Mouse (Mus musculus) liver, embryonic 16.5 days (tissue): ENCODE data around the gene Crebbp. TPM values are rescaled to one million over a fixed set of nuclear protein-coding genes. Genes with fewer than 3 reads are reported as not detected.
"Not testable (repeated sequence)": the region's sequence is repeated elsewhere in the genome, so short reads cannot be mapped to it uniquely, and the experiment has no call there.

ENCODE experiments used
- ATAC-seq: fragments of 200-750 bp; cut with Nextera tagmentation; 2 replicates; pipeline ENCODE4 v1.8.0; 2017; ENCODE audit warnings: low read depth, mild to moderate bottlenecking, moderate number of reproducible peaks, moderate library complexity
- H3K27ac ChIP-seq: fragments of 300-500 bp; sonication (generic); 2 replicates; pipeline ENCODE4 v1.5.1; 2014; ENCODE audit warnings: mild to moderate bottlenecking, low read length
- H3K27me3 ChIP-seq: fragments of 300-500 bp; sonication (generic); 2 replicates; pipeline ENCODE4 v1.6.1; 2014; ENCODE audit warnings: low read depth, low read length, mixed read lengths; ENCODE audit not compliant: control insufficient read depth, insufficient read depth
- H3K36me3 ChIP-seq: fragments of 300-500 bp; sonication (generic); 2 replicates; pipeline ENCODE4 v1.6.1; 2014; ENCODE audit warnings: mild to moderate bottlenecking; ENCODE audit not compliant: control insufficient read depth, insufficient read depth
- H3K4me1 ChIP-seq: fragments of 300-500 bp; sonication (generic); 2 replicates; pipeline ENCODE4 v1.6.1; 2014; ENCODE audit warnings: low read depth, low read length, mixed read lengths; ENCODE audit not compliant: control insufficient read depth
- H3K4me2 ChIP-seq: fragments of 300-500 bp; sonication (generic); 2 replicates; pipeline ENCODE4 v1.6.1; 2014; ENCODE audit warnings: low read depth, low read length, mixed read lengths
- H3K4me3 ChIP-seq: fragments of 300-500 bp; sonication (generic); 2 replicates; pipeline ENCODE4 v1.5.1; 2014; ENCODE audit warnings: low read depth, mild to moderate bottlenecking, low read length
- H3K9ac ChIP-seq: fragments of 300-500 bp; sonication (generic); 2 replicates; pipeline ENCODE4 v1.6.1; 2014; ENCODE audit warnings: low read depth, low read length
- H3K9me3 ChIP-seq: fragments of 300-500 bp; sonication (generic); replicated peaks from 2 replicates; pipeline ENCODE4 v1.6.1; 2016; ENCODE audit warnings: low read length; ENCODE audit not compliant: control insufficient read depth
- WGBS: fragments of 180-500 bp; shearing (Covaris S2); extraction: QIAGEN DNeasy Blood & Tissue Kit; methylation state at CpG from one replicate; pipeline ENCODE4 v1.1.7; 2014; ENCODE audit not compliant: insufficient replicate concordance; 5-methylcytosine and 5-hydroxymethylcytosine counted together
- polyA plus RNA-seq: library from polyadenylated mRNA; unstranded; fragments of >200 nt; fragmentation: Nextera tagmentation; extraction: Ambion mirVana; gene quantifications from 2 replicates; pipeline ENCODE4 v1.2.1, GENCODE M21; 2015

Gene Crebbp
- polyA plus RNA-seq, 1 experiment from 2014 or later: 8.0 TPM

DNA sequence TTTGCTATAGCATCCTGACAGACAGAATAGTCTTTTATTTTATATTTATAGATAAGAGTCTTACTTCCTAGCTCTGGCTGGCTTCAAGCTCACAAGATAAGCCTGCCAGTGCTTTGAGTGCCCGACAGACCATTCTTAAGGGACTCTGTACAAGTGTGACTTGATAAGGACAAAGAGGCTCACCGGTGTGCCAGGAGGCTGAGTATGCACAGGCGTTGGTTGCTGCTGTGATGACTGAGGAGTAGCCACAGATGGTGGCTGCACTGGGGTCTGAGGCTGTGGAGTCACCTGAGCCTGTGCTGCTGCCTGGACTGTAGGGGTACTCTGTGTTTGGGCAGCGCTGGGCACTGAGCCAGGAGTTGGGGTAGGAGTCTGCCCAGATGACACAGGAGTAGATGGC is 96.7 kb downstream of the Crebbp start:
- H3K27me3 ChIP-seq: no peaks in the 10 kb centered on the region
- H3K9ac ChIP-seq: no peak overlapping the region
- H3K4me1 ChIP-seq: peaks cover 4% of the 10 kb centered on the region; the same call in 1 of the 2 replicates
- no peaks in the 10 kb centered on the region for H3K9me3 ChIP-seq
- peaks cover 39% of the 10 kb centered on the region for H3K36me3 ChIP-seq
- 48% methylated on average over 4 of the region's 4 CpGs for WGBS
- no peak overlapping the region for H3K4me2 ChIP-seq
- peak; percentile 72 for ATAC-seq
- H3K4me3 ChIP-seq: no peak overlapping the region
- no peak overlapping the region for H3K27ac ChIP-seq

- ATAC-seq: peak; percentile 81
- WGBS: 55% methylated on average over 2 of the region's 2 CpGs
- no peak overlapping the region; the same call in 1 of the 2 replicates for H3K27ac ChIP-seq
Observed at GRCm38 (mm10) chr16:4100374-4100773, 113.4 kb downstream of the Crebbp start.

DNA sequence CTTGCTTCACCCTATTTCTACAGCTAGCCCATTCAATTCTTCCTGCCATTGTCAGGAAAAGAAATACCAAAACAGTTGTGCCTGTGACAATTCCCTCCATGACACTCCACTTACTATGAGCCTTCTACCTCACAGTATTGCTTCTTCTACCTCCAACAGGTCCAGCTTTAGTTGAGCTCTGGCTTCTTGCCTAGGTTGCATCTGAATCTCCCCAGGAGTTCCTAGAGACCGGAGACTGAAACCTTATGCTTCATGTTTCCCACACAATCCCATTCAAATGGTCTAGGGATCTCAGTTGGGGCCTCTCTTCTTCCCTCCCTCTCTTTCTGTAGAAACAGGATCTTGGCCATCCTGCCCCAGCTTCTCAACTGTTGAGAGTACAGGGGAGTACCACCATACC is 116.3 kb downstream of the Crebbp start:
- no peak overlapping the region for H3K4me2 ChIP-seq
- no peak overlapping the region for H3K4me3 ChIP-seq
- no peak for ATAC-seq
- no peaks in the 10 kb centered on the region for H3K9me3 ChIP-seq
- H3K36me3 ChIP-seq: peaks cover 25% of the 10 kb centered on the region
- 84% methylated on average over 1 of the region's 1 CpGs for WGBS
- H3K4me1 ChIP-seq: no peaks in the 10 kb centered on the region; the same call in 1 of the 2 replicates
- no peak overlapping the region for H3K27ac ChIP-seq
- no peak overlapping the region for H3K9ac ChIP-seq
- no peaks in the 10 kb centered on the region for H3K27me3 ChIP-seq

More at GRCm38 (mm10) chr16:4100374-4100773, 113.4 kb downstream of the Crebbp start:
- H3K9ac ChIP-seq: no peak overlapping the region
- no peak overlapping the region for H3K4me3 ChIP-seq
- H3K4me1 ChIP-seq: no peaks in the 10 kb centered on the region; the same call in 1 of the 2 replicates
- H3K9me3 ChIP-seq: no peaks in the 10 kb centered on the region
- peaks cover 3% of the 10 kb centered on the region; the same call in 1 of the 2 replicates for H3K36me3 ChIP-seq
- no peak overlapping the region for H3K4me2 ChIP-seq
- no peaks in the 10 kb centered on the region for H3K27me3 ChIP-seq

DNA sequence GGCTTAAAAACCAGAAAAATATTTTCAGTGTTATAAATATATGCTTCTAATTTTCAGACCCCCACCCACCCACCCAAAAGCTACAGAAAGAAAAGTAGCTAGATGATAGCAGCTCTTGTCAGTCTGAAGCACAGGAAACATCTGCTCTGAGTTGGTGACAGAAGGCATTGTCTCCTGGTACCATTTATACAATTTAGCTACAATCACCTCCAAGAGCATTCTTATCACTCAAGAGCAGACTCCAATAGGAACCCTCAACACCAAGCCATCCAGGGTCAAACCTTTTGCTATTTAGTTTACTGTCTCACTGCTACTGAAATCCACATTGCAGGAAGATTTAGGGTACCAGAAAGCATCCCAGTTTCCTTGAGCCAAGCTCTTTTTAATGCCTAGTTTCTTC is 116.9 kb downstream of the Crebbp start:
- Histone ChIP-seq H3K4me3 (no peak overlapping the region), H3K4me1 (no peaks in the 10 kb centered on the region; the same call in 1 of the 2 replicates), H3K9me3 (no peaks in the 10 kb centered on the region), H3K9ac (no peak overlapping the region), H3K27me3 (no peaks in the 10 kb centered on the region), H3K4me2 (no peak overlapping the region), H3K27ac (no peak overlapping the region), H3K36me3 (peaks cover 29% of the 10 kb centered on the region)
- ATAC-seq: peak; percentile 33; the same call in 1 of the 2 replicates

- H3K27ac ChIP-seq: no peak overlapping the region
- ATAC-seq: no peak
- no peak overlapping the region for H3K9ac ChIP-seq
- no peaks in the 10 kb centered on the region for H3K27me3 ChIP-seq
- no peak overlapping the region for H3K4me3 ChIP-seq
- no peaks in the 10 kb centered on the region for H3K4me1 ChIP-seq
- peaks cover 37% of the 10 kb centered on the region for H3K36me3 ChIP-seq
- WGBS: 87% methylated on average over 3 of the region's 3 CpGs
- no peak overlapping the region for H3K4me2 ChIP-seq
- no peaks in the 10 kb centered on the region for H3K9me3 ChIP-seq
Observed at GRCm38 (mm10) chr16:4096141-4096540, 117.7 kb downstream of the Crebbp start.

DNA sequence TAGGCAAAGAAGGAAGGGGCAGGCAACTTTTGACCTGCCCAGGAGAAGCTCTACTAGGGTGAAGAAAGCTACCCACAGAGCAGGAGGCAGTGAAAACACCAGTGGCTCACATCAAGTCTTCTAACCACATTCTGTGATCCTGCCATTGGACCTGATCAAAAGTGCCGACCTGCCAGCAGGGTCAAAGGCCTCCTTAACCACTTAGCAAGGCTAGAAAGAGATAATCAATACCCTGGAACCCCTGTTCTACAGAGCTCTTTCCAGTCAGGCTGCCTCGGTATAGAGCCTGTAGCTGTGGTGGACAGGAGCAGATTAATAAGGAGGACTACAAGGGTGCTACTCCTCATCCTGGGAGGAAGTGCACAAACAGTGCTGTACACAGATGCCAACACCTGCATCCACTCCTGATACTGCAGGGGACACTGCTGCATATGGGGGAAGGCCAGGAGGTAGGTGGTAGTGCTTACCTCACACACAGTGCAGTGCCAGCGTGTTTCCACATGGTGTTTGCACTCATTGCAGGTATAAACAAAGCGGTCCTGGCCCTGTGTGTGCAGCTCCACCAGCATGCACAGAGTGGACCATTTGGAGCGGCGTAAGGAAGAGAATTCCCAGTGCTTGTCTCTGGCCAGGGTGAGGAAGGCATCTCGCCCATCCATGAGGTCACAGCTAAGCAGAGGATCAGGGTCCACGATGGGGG is 126.4 kb downstream of the Crebbp start:
- Histone ChIP-seq H3K9ac (no peak overlapping the region), H3K36me3 (peaks cover 49% of the 10 kb centered on the region), H3K4me2 (no peak overlapping the region), H3K4me1 (no peaks in the 10 kb centered on the region), H3K27me3 (no peaks in the 10 kb centered on the region), H3K4me3 (no peak overlapping the region), H3K9me3 (no peaks in the 10 kb centered on the region), H3K27ac (no peak overlapping the region)
- ATAC-seq: peak; percentile 67
- WGBS: 70% methylated on average over 8 of the region's 8 CpGs

- Histone ChIP-seq H3K4me3 (no peak overlapping the region), H3K36me3 (peaks cover 35% of the 10 kb centered on the region), H3K9me3 (no peaks in the 10 kb centered on the region), H3K27me3 (no peaks in the 10 kb centered on the region), H3K9ac (no peak overlapping the region), H3K4me1 (no peaks in the 10 kb centered on the region), H3K27ac (no peak overlapping the region), H3K4me2 (no peak overlapping the region)
- WGBS: 87% methylated on average over 9 of the region's 9 CpGs
- ATAC-seq: no peak
Observed at GRCm38 (mm10) chr16:4085851-4086387, 127.9 kb downstream of the Crebbp start.

DNA sequence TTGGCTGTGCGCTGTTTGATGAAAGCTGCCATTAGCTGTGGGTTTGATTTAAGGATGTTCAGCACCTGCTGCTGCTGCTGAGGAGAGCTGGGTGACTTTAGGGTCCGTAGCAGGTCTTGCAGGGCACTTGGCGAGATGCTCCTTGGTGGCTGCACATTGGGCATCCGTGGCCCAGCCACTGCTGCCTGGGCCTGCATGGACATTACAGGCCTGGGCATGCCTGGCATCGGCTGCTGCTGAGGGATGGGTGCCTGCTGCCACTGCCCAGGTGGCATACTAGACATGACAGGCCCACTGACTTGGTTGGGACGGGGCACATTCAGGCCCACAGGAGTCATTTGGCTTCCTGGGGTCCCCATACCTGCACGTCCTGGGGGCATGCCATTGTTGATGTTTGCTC is 128.7 kb downstream of the Crebbp start:
- 86% methylated on average over 7 of the region's 7 CpGs for WGBS
- Histone ChIP-seq H3K4me1 (no peaks in the 10 kb centered on the region), H3K9ac (no peak overlapping the region), H3K4me3 (no peak overlapping the region), H3K9me3 (no peaks in the 10 kb centered on the region), H3K27me3 (no peaks in the 10 kb centered on the region), H3K4me2 (no peak overlapping the region), H3K27ac (no peak overlapping the region), H3K36me3 (peaks cover 30% of the 10 kb centered on the region)
- no peak for ATAC-seq

DNA sequence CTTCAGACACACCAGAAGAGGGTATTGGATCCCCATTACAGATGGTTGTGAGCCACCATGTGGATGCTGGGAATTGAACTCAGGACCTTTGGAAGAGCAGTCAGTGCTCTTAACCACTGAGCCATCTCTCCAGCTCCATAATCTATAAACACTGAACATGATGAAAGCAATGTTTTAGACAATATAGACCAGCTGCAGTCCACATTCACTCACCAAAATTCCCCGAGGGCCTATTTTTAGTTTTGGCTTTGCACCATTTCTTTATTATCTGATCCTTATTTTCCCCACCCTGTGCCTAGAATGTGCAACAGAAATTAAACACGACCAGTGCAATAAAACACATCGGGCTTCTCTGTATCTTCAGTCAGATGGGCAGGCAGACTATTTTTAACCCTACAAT is 133.4 kb downstream of the Crebbp start:
- peaks cover 15% of the 10 kb centered on the region for H3K36me3 ChIP-seq
- not testable (repeated sequence) for H3K27ac ChIP-seq, ATAC-seq, H3K4me3 ChIP-seq, H3K27me3 ChIP-seq, H3K9ac ChIP-seq, H3K9me3 ChIP-seq, H3K4me2 ChIP-seq
- peaks cover 18% of the 10 kb centered on the region for H3K4me1 ChIP-seq
- 57% methylated on average over 3 of the region's 3 CpGs for WGBS
